Mouse (Mus musculus) mature B cell (primary cell): ENCODE data around the gene D10Wsu102e.

Experiments
- in situ Hi-C: fragments of 300-500 bp; cut with MboI; formaldehyde crosslinking; loops from 2 replicates; pipeline ENCODE4 v1.14.3; 2019

The D10Wsu102e gene

DNA sequence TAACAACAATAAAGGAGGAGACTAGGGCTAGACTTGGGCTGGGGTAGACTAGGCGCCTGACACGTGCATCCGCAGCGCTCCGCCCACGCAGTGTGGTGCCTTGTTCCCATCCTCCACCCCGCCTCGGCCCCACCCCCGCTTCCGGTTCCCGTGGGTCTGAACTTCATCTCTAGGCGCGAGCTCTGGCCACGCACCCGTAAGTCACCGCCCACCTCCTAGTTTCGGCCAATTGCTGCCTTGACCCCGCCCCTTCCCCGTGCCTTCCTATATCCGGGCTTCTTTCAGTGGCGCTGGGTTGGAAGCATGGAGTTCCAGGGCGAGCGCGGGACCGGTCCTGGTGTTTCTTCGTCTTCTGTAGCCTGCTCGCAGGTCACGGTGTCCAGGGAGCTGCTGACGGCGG, at the start of gene D10Wsu102e:
Gene D10Wsu102e, plus strand, starts transcription at position 266 of the 400 bp plus-strand sequence.
- in situ Hi-C loops = no loop called here

DNA sequence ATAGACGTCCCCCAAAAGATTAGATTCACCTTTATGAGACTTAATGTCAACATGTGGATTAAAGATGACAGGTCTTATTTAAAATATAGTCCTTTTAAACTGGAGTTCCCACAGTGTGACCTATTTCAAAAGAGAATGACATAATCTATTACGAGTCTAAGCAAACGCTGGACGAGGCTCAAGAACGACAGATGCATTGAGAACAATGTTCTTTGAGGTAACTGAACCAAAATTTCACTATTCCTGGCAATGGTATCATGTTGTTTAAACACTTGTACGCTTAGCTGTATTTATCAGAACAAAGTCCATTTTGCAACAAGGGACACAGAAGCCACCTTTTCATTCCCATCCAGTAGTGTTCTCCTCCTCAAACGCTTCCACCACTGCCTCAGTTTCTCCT, 49.7 kb upstream of the D10Wsu102e start:
- in situ Hi-C loops = no loop called here

DNA sequence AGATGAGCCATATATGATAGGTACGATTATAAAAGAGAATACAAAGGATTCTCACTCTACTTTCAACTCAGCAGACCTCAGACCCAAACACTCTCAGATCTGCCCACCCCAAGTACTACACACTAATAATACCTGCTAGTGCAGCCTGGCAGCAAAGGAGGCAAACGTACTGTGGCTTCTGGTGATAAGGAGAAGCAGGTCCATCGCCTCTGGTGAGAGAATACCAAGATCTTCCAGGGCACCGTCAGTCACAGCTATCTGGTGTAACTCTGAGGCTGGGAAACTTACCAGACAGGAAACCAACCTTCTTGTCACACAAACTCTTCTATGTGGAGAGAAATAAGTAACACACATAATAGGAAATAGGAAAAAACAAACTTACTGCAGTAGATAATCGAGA, 47.0 kb upstream of the D10Wsu102e start:
- in situ Hi-C loops = no loop called here

DNA sequence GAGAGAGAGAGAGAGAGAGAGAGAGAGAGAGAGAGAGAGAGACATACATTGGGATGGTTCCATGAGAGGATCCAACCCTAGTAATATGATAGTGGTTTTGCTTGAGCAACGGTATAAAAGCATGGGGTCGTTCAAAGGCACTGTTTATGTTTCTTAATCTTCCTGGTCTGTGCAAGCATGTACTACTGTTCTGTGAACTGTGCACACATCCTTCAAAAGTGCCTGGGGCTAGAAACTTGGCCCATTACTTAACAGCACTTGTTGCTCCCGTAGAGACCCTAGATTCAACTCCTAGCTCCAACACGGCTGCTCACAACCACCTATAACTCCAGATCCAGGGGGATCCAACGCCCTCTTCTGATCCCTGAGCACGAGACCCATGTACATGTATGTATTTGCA, 39.6 kb upstream of the D10Wsu102e start:
- in situ Hi-C loops = no loop called here

DNA sequence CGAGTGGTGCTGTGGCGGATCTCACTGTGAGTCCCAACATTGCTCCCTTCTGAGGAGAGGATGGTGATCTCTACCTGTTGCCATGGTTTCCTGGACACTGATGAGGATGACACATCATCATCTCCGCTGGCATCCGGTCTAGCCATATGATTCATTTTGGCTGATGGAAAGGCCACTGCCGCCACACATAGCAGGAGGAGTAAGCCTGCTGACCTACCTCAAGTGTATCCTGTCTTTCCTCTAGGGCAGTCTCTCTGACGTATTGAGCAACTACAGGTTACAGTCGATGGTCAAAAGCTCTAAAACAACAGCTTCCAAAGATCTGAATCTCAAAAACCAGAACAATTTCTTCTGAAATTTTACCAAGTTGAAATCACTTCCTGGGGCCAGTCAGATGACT, 39.2 kb upstream of the D10Wsu102e start:
- in situ Hi-C loops = no loop called here

DNA sequence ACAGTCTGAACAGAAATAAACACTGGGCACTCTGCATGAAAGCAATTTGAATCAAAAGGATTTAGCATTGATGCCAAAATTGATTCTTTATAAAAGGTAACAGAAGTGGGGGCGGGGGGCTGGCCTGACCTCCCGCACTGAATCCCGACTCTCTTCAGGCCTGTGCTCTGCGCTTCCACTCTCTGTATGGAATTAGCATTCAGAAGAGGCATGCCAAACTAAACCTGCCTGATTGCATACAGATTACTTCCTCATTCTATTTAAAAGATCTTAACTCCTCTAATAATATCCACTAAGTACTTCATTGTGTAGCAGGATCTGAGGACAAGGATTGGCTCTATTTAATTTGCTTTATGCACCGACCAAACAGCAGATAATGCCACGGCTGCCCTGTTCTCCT, 38.5 kb upstream of the D10Wsu102e start:
- in situ Hi-C loops = no loop called here

DNA sequence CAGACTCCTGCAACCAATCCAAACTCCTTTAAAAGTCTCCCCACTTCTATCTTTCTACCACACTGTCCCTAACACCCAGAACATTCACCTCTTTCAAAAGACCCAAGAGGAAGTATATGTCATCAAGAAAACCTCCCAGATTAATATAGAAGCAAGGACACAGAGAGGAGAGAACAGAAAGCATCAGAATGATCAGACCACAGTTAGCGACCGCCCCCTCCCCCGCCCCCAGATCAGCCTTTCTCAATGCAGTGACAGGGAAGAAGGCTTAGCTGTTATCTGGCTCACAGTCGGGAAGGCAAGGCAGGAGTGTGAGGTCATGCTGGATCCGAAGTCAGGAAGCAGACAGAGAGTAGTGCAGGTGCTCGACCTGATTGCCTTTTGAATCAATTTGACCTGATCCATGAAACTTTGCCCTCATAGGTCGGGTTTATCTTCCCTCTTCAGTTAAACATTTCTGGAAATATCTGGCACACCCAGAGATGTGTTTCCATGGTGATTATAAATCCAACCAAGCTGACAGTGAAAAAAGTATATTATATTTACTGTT, 37.4 kb upstream of the D10Wsu102e start:
- in situ Hi-C loops = no loop called here

DNA sequence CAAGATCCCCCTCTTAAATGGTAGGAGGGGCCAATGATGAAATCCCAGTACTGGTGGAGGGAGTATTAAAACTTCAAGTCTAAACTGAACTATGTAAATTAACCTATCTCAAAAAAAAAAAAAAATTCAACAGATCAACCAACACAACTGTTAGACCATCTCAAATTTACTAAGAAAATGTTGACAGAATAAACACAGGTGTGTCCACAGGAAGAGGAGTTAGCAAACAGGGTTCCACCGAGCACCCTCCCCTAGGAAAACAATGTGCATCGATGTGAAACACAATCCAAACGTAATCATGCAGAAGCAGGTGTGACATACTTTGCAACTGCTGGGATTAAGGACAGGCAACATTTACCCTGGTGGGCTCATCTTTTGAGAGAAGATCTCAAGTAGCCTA, 35.1 kb upstream of the D10Wsu102e start:
- in situ Hi-C loops = no loop called here

DNA sequence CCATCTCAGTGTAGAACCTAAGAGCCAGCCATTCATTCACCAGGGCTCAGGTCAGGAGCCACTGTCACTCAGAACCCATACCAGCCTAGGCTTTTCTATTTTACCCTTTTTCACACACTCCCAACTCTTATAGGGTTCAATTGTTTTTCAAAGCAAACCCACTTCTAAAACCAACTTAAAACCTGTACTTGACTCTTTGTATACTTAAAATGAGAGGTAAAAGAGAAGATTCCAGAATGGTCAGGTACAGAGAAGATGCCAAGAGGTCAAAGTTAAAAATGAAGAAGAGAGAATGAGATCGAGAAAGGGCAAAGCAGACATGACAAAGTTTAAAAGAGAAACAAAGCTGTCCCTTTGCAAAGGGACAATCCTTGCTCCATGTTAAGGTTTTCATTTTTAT, 34.1 kb upstream of the D10Wsu102e start:
- in situ Hi-C loops = no loop called here

DNA sequence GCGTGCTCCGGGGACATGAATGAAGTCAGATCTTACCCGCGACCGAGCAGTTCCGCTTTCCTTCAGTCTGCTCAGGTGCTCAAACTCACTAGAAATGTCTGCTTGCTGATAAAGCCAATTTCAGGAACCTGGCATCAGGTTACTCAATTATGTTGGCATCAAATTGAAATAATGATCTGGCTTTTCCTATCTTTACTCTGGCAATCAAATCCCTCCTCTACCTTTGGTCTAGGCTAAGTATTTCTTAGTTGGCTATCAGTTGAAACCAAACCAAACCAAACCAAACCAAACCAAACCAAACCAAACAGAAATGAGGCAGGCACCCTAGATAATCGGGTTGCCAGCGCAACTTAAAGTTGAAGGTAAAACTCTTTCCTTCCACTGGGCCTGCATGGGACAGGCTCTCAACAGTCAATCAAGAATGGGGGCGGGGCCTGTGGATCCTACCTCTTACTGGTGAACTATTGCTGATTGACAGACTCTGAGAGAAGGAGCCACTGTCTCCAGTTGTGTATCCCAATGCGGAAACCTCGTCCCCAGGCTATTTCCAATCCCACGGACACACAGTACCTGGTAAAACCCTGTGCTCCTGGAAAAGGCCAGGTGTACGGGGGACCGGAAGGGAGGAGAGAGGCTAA, 33.3 kb upstream of the D10Wsu102e start:
- in situ Hi-C loops = no loop called here

DNA sequence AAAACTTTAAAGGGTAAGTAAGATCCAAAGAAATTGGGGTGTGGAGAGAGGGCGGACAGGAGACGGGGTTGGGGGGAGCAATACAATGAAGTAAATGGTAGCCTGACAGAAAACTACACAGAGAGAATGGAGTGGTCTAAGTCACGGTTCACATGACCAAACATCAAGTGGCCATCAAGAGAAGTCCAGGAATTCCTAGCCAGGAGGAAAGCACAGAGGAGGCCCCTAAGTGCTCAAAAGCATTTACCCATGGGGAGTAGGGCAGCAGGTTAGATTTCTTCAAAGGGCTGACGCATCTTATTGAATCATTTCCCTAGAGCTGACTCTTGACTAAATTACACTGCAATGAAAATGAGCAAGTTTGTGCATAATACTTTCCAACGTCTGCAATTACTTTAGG, 31.2 kb upstream of the D10Wsu102e start:
- in situ Hi-C loops = no loop called here

DNA sequence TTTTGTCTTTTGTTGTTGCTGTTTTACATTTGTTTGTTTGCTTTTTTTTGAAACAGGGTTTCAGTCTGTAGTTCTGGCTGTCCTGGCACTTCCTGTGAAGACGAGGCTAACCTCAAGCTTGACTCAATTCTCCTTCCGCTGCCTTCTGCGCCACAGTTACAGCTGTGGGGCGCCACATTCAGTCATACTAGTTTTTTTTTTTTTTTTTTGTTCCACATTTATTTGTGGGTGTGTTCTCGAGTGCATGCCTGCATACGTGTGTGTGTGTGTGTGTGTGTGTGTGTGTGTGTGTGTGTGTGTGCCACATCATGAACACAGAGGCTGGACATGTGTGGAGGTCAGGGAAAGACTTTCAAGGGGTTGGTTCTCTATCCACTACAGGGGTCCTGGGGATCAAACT, 29.7 kb upstream of the D10Wsu102e start:
- in situ Hi-C loops = no loop called here

DNA sequence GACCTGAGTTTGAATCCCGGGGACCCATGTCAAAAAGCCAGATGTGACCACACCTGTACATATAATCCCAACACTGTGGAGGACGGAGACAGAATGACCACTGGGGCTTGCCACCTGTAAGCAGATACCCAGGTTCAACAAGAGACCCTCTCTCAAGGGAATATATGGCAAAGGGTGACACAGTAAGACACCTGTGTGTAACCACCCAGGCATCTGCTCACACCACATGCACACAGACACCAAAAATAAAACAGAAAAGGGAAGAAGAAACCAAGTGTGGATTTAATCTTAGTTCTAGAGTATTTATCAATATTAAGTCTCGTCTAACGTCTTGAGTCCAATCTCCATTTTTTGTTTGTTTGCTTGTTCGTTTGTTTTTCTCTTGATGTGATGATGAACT, 28.2 kb upstream of the D10Wsu102e start:
- in situ Hi-C loops = no loop called here

DNA sequence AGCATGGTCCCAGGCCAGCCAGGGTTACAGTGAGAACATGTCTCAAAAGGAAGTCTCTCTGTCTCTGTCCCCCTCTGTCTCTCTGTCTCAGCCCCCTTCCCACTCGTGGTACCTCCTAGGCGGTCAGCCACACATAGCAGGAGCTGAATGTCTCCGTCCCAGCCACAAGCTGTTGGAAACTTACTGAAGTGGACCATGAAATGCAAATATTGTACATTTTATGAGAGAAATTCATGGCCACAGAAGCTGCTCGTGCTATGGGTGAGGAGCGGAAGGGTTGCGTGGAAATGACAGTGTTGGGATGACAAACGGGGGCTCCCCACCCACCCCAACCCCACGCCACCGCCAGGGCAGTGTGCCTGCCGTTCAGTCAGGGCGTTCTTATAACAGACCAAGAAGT, 27.4 kb upstream of the D10Wsu102e start:
- in situ Hi-C loops = no loop called here

DNA sequence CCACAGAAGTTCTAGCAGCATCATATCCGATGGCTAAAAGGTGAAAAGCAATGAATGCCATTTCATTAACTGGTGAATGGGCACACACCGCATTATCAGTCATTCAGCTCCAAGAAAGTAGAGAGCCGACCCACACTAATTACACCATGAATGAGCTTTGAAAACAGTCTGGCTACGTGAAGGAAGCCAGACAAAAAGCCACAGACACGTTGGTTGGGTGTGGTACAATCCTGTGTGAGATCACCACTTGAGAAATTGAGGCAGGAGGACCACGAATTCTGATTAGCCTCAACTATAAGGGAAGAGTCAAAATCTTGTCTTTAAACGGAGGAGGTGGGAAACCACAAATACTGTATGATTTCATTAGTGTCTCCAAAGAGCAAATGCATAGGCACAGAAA, 23.7 kb upstream of the D10Wsu102e start:
- in situ Hi-C loops = no loop called here

DNA sequence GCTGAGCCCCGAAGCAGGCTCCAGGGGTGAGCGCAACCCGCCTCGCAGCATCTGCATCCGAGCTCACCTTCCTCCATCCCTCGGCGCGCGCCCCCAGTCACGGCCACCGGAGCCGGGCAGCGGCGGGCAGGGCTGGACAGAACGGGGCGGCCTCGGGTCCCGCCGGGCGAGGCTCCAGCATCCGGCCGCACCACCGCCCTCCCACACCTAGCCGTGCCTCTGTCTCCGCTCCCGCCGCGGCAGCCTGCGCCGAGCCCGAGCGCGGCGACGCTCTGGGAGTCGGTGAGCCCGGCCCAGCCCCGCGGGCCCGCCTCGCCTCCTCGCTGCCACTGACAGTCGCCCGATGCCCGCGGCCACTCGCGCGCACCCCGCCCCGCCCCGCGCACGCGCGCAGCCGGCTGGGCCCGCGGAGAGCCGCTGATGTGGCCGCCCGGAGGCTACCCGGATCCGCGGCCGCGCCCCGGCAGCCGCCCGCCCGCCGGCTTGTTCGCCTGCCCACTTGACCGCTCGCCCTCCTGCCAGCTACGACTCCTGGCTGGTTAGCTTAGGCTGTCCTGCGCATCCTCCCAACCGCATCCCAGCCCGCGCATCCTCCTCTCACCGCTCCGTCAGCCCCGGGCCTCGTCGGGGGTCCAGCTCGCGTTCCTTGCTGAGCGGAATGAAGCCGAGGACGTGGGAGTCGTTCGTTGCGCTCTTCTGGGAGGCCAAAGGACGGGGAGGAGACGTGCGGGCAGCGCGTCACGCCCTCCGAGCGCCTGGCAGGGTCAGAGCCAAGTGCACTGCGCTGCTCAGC, 22.7 kb upstream of the D10Wsu102e start, which contains the start of gene Slc41a2:
Gene Slc41a2, minus strand, starts transcription at position 724 of the 793 bp plus-strand sequence.
- in situ Hi-C loops = no loop called here

DNA sequence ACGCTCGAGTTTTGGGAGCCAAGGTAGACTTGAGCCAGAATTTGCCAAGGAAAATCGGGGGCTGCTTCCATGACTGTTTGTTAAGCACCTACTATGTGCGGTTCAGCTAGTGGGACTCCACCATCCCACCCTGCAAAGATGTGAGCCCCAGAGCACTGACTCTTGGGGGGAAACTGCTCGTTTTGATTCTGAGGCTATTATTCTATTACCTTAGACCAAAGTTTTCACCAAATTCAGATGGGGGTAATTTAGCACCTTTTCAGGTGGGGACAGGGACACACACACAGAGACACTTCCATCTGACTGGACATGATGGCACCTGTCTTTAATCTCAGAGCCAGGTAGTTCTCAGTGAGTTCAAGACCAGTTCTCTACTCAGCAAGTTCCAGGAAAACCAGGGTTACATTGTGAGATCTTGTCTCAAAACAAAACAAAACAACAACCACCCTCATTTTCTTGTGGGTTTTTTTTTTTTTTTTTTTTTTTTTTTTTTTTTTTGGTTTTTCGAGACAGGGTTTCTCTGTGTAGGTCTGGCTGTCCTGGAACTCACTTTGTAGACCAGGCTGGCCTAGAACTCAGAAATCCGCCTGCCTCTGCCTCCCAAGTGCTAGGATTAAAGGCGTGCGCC, 21.9 kb upstream of the D10Wsu102e start:
- in situ Hi-C loops = no loop called here

DNA sequence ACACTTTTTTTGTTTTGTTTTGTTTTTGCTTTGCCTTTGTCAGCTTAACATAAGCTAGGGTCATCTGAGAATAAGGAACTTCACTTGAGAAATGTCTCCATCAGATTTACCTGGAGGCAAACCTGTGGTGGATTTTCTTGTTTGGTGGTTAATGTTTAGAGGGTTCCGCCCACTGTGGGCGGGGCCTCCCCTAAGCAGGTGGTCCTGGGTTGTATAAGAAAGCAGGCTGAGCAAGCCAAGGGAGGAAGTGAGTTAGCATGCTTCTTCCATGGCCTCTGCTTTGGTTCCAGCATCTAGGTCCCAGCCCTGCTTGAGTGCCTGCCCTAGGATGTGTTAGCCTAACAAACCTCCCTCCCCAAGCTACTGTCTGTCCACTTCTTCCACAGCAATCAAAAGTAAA, 18.8 kb upstream of the D10Wsu102e start:
- in situ Hi-C loops = no loop called here

DNA sequence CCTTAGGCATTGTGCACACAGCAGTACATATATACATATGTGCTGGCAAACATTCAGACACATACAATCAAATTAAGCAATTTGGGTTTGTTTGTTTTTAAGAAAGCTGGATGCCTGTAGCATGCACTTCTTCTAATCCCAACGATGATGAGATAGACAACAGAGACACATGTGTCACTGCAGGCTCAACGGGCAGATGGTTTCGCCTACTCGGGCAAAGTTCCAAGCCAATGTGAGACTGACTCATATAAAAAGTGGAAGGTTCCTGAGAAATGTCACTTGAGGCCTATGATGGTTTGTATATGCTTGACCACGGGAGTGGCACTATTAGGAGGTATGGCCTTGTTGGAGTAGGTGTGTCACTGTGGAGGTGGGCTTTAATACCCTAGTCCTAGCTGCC, 16.9 kb upstream of the D10Wsu102e start:
- in situ Hi-C loops = no loop called here

DNA sequence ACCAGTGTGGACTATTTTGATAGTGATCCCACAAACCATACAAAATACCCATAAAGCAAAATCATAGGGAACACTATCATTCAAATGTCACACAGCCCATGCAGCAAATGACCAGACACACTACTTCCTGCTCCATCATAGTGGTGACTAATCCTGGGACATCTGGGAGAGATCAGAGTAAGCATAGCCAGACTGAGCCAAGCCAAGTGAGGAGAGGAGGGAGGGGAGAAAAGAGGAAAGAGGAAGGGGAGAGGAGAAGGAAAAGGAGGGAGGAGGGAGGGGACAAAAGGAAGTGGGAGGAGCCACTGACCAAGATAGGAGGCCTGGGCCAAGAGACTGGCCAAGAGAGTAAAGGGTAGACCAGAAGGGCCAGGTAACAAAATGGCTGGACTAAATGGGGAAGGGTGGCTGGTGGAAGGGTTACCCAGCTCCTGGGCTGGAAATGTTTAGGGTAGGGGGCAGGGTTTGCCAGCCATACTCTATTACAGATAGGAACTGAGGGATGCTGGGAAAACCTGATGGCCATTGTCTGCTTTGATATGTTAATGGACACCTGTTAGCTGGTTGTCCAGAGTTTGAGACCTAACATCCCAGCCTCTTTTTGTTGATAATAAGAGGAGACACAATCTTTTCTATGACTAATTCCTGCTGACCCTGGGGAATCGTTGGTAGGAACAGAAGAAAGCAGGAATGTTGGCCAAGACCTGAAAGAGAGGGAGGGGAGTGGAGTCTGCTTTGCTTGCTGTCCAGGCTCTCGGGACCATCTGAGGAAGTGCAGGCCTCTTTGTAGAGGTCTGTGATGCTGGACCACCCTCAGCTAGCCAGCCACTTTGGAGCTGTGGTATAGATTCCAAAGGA, 16.0 kb upstream of the D10Wsu102e start:
- in situ Hi-C loops = no loop called here

DNA sequence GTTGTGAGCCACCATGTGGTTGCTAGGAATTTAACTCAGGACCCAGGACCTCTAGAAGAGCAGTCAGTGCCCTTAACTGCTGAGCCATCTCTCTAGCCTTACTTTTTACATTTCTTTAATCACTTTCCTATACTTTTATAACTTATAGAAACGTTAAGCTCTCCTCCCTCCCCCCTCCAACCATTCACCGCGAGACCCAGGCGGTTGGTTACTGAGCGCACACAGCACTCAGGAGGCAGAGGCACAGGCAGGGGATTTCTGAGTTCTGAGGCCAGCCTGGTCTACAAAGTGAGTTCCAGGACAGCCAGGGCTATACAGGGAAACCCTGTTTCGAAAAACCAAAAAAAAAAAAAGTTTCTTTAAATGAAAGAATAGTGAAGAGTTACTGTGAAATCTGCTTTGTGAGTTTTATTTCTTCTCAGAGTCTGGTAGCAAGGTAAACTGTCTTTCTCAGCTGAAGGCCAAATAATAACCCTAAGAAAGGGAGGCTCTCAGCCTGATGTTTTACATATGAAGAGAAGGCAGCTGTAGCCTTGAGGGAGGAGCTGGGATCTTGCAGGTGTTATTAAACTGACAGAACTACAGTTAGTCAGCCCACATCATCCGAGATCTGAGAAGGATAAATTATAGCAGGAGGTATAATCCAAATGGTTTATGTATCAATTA, 14.2 kb upstream of the D10Wsu102e start:
- in situ Hi-C loops = no loop called here
